Mouse (Mus musculus): ENCODE data around the gene C130026I21Rik.
"Not testable (repeated sequence)": the region's sequence is repeated elsewhere in the genome, so short reads cannot be mapped to it uniquely, and the experiment has no call there.

C130026I21Rik gene

GRCm38 (mm10) chr1:85121841-85122240 lies 148.5 kb downstream of the C130026I21Rik start:
- DNase-seq (ENCODE audit: low read depth, low spot score) = not testable (repeated sequence)

DNA sequence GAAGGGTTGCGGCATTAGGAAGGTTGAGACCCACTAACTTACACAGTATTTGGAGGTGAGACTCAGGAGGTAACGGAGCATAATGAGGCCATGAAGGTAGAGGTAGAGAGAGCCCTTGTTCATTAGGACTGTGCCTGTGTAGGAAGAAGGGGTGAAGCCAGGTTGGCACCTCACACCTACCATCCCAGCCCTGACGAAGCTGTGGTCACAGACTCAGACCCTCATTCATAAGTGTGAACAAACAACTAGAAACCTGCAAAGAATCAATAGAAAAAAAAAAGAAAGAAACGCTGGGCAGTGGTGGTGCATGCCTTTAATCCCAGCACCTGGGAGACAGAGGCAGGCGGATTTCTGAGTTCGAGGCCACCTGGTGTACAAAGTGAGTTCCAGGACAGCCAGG lies 152.0 kb downstream of the C130026I21Rik start:
- DNase-seq (ENCODE audit: low read depth, low spot score) = not testable (repeated sequence)

- not testable (repeated sequence) for DNase-seq (ENCODE audit: low read depth, low spot score)
These were observed 152.8 kb downstream of the C130026I21Rik start for GRCm38 (mm10) chr1:85117537-85117936.

- DNase-seq (ENCODE audit: low read depth, low spot score) = not testable (repeated sequence)
These were observed 155.5 kb downstream of the C130026I21Rik start for GRCm38 (mm10) chr1:85114666-85115402.

GRCm38 (mm10) chr1:85114078-85114477 lies 156.3 kb downstream of the C130026I21Rik start:
- DNase-seq (ENCODE audit: low read depth, low spot score) = not testable (repeated sequence)

DNA sequence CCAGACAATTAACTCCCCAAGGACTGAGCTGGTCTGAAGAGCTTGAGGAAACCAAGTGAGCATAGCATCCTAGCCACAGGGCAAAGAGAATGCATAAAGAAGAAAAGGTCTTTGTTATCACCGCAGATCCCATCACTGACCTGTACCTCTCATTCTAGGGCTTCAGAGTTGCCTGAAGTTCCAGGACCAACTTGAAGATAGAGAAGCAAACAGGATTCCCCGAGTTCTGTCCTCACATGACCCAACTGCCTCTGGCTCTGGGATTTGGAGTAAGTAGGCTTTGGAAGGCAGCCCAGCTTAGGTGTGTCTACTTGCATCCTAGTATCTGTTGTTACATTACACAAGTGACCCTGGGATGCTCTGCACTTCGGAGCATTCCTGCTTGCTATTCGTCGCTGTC lies 157.5 kb downstream of the C130026I21Rik start:
- not testable (repeated sequence) for DNase-seq (ENCODE audit: low read depth, low spot score)

DNA sequence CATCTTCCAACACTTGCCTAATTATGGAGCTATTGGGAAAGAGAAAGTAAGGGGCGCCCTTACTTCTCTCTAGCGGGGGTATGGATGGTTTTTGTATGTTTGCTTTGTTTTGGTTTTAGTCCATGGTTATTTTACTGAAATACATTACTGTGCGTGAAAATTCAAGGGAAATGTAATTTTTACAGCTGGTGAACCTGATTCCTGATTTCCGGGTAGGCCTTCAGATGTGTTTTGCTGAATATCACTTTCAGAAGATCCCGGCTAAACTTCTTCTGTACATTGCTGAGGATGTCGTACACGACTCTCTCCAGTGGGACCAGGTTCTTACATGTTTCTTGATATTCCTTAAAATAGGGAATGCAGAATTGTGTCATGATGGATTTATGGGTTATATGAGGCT lies 158.1 kb downstream of the C130026I21Rik start:
- not testable (repeated sequence) for DNase-seq (ENCODE audit: low read depth, low spot score)

GRCm38 (mm10) chr1:85111572-85111971 lies 158.8 kb downstream of the C130026I21Rik start:
- DNase-seq (ENCODE audit: low read depth, low spot score) = not testable (repeated sequence)

- DNase-seq (ENCODE audit: low read depth, low spot score) = not testable (repeated sequence)
These were observed 159.5 kb downstream of the C130026I21Rik start for GRCm38 (mm10) chr1:85110876-85111275.

DNA sequence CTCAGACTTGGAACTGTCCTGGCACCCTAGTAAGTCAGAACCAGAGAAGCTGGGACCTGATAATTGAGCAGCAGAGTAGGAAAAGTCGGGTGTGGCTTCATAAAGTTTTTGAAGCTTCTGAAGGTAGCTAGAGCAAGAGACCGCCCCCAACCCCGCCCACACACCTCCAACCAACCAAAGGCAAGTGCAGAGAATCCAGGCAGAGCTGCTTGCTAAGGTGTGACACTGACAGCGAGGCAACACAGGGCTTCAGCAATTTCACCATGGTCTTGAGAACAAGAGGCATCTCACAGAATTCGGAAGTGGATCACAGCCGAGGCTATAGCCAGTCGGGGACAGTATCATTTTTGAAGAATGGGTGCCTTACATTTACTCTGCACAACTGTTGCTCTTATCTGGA lies 160.6 kb downstream of the C130026I21Rik start, which contains the start of gene A530032D15Rik:
TSS of gene A530032D15Rik (minus strand) at position 101 of the 400 bp plus-strand sequence.
- DNase-seq (ENCODE audit: low read depth, low spot score) = not testable (repeated sequence)

DNA sequence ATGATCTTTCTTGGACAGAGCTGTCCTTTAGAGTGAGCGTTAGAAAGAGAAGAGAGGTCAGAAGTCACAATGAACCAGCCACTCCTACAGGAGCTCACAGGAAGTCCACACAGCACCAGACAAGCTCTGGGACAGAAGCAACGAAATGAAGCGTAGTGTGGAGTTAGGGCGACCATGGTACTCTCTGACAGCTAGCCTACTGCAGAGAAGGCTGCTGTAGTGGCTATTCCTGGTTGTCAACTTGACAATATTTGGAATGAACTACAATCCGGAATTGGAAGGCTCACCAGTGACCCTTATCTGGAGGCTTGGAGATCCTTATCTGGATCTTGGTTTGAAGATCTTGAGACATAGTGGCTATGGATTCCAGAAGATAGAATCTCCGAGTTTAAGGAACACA lies 164.4 kb downstream of the C130026I21Rik start:
- not testable (repeated sequence) for DNase-seq (ENCODE audit: low read depth, low spot score)

- not testable (repeated sequence) for DNase-seq (ENCODE audit: low read depth, low spot score)
These were observed 165.0 kb downstream of the C130026I21Rik start for GRCm38 (mm10) chr1:85105336-85105735.

DNA sequence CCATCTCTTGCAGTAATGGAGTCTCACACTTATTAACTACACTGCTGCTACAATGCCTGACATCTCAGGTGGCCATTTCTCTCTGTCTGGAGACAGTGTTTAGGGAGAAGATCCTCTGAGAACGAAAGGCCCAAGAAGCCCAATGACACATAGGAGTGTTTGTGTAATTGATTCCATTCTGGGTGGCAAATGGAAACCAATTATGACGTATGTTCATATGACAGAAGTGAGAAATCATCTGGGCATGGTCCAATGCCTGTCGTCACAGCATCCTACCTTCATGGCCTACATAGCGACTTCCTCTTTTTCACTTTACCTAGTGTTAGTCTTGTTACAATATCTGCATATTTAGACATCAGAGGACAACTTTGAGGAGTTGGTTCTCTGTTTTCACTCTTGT lies 168.6 kb downstream of the C130026I21Rik start:
- not testable (repeated sequence) for DNase-seq (ENCODE audit: low read depth, low spot score)

GRCm38 (mm10) chr1:85099864-85100263 lies 170.5 kb downstream of the C130026I21Rik start, which contains the start of gene Gm10553:
Gm10553 (plus strand) TSS chr1:85100164.
- not testable (repeated sequence) for DNase-seq (ENCODE audit: low read depth, low spot score)

DNA sequence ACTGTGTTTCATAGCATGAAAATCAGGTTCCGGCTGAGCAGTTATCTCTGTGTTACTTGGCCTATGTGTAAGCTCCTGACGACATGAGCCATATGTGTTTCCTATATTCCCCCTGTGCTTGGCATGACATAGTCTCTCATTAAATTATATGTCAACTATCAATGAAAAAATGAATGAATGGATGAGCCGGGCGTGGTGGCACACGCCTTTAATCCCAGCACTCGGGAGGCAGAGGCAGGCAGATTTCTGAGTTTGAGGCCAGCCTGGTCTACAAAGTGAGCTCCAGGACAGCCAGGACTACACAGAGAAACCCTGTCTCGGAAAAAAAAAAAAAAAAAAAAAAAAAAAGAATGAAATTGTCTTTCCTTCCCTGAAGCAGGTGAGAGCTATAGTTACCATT lies 171.3 kb downstream of the C130026I21Rik start:
- not testable (repeated sequence) for DNase-seq (ENCODE audit: low read depth, low spot score)

GRCm38 (mm10) chr1:85093011-85093572 lies 177.3 kb downstream of the C130026I21Rik start:
- not testable (repeated sequence) for DNase-seq (ENCODE audit: low read depth, low spot score)

GRCm38 (mm10) chr1:85092169-85092568 lies 178.2 kb downstream of the C130026I21Rik start:
- DNase-seq (ENCODE audit: low read depth, low spot score) = not testable (repeated sequence)

DNA sequence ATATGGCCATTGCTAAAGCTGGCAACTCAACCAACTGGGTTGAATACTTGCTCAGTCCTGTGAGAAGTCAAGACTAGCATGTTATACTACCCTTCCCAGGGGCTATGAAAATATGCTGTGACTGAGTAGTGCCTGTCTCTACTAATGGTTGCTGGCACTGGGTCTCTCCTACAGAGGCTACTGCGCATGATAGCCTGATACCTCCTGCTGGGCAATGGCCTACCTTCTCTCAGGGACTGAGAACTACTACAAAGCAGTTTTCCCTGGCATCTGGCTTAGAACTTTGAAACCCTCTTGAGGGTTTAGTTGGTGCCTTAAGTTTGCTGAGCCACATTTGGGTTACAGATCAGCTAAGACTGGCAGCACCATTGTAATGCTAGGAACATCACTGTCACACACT lies 184.2 kb downstream of the C130026I21Rik start:
- not testable (repeated sequence) for DNase-seq (ENCODE audit: low read depth, low spot score)

DNA sequence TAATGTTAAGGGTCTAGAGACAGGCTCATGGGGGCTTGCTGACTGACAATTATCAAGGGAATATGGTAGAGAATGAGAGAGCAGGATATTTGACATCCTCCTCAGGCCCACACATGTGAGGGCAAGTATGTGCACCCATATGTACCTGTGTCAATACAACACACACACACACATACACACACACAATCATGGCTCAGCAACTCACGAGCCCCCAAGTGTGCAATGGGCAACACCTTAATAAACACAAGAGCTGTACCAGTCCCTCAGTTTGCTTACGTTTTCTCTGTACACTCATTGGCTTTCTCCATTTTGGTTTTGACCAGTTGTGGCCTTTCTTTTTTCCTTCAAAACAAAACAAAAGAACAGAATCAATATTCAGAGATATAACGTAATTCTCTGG lies 185.6 kb downstream of the C130026I21Rik start:
- not testable (repeated sequence) for DNase-seq (ENCODE audit: low read depth, low spot score)

GRCm38 (mm10) chr1:85073099-85073498 lies 197.3 kb downstream of the C130026I21Rik start:
- not testable (repeated sequence) for DNase-seq (ENCODE audit: low read depth, low spot score)

GRCm38 (mm10) chr1:85071690-85072089 lies 198.7 kb downstream of the C130026I21Rik start:
- not testable (repeated sequence) for DNase-seq (ENCODE audit: low read depth, low spot score)

- not testable (repeated sequence) for DNase-seq (ENCODE audit: low read depth, low spot score)
These were observed 234.6 kb downstream of the C130026I21Rik start for GRCm38 (mm10) chr1:85035801-85036200.

DNA sequence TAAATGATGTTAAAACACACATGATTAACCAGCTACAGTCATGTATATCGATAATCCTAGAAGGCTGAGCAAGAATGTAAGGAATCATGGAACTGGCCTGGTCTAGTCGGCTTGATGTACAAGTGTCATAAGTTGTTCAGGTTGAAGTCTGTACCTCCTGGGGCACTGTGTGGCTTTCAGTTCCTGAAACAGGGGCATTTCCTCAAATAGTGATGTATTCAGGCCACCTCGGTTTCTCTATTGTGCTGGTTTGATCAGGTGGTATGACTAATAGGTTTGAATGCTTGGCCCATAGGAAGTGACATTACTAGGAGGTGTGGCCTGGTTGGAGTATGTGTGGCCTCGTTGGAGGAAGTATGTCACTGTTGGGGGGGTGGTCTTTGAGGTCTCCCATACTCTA lies 236.0 kb downstream of the C130026I21Rik start:
- DNase-seq (ENCODE audit: low read depth, low spot score) = not testable (repeated sequence)
